Mouse (Mus musculus) midbrain, embryonic 12.5 days (tissue): Measurements from ENCODE around the gene Twistnb. TPM values are rescaled to one million over a fixed set of nuclear protein-coding genes. Genes with fewer than 3 reads are reported as not detected.

Experiments used
- ATAC-seq: fragments of 200-750 bp; cut with Nextera tagmentation; 2 replicates; pipeline ENCODE4 v1.8.0; 2017; ENCODE audit warnings: low read depth, moderate TSS enrichment, moderate library complexity; ENCODE audit not compliant: low FRiP score
- H3K27ac ChIP-seq: fragments of 300-500 bp; sonication (generic); replicated peaks from 2 replicates; pipeline ENCODE4 v1.5.1; 2016; ENCODE audit warnings: mild to moderate bottlenecking
- H3K27me3 ChIP-seq: fragments of 300-500 bp; sonication (generic); 2 replicates; pipeline ENCODE4 v1.6.1; 2016; ENCODE audit warnings: mild to moderate bottlenecking
- H3K36me3 ChIP-seq: fragments of 300-500 bp; sonication (generic); 2 replicates; pipeline ENCODE4 v1.6.1; 2016
- H3K4me1 ChIP-seq: fragments of 300-500 bp; sonication (generic); 2 replicates; pipeline ENCODE4 v1.6.1; 2016
- H3K4me2 ChIP-seq: fragments of 300-500 bp; sonication (generic); replicated peaks from 2 replicates; pipeline ENCODE4 v1.6.1; 2016; ENCODE audit warnings: mild to moderate bottlenecking, moderate library complexity
- H3K4me3 ChIP-seq: fragments of 300-500 bp; sonication (generic); 2 replicates; pipeline ENCODE4 v1.5.1; 2016; ENCODE audit warnings: mild to moderate bottlenecking
- H3K9ac ChIP-seq: fragments of 300-500 bp; sonication (generic); replicated peaks from 2 replicates; pipeline ENCODE4 v1.6.1; 2016; ENCODE audit warnings: mild to moderate bottlenecking, moderate library complexity
- H3K9me3 ChIP-seq: fragments of 300-500 bp; sonication (generic); 2 replicates; pipeline ENCODE4 v1.6.1; 2016; ENCODE audit warnings: mild to moderate bottlenecking
- WGBS: fragments of 180-500 bp; shearing (Covaris S2); methylation state at CpG from one replicate; pipeline ENCODE4 v1.1.7; 2016; 5-methylcytosine and 5-hydroxymethylcytosine counted together
- polyA plus RNA-seq: library from polyadenylated mRNA; unstranded; fragments of >200 nt; fragmentation: Nextera tagmentation; extraction: Ambion mirVana; gene quantifications from 2 replicates; pipeline ENCODE4 v1.2.1, GENCODE M21; 2016

Twistnb gene
- polyA plus RNA-seq = 52.2 and 56.9 TPM in 2 replicates

- WGBS = under 1% methylated on average over 63 of the region's 66 CpGs
- peak; percentile 96 for ATAC-seq
- Histone ChIP-seq H3K27ac (peak within 1 kb of the TSS; percentile 58), H3K9me3 (no peaks in the 10 kb centered on the region), H3K4me3 (peak within 1 kb of the TSS; percentile 81), H3K4me1 (peaks cover 6% of the 10 kb centered on the region), H3K4me2 (peak within 1 kb of the TSS; percentile 75), H3K27me3 (0 out of 2 replicates have a peak, but pooled peaks cover 3% of the 10 kb centered on the region), H3K9ac (peak within 1 kb of the TSS; percentile 71), H3K36me3 (no peaks in the 10 kb centered on the region)
Observed at GRCm38 (mm10) chr12:33429387-33430160, at the start of gene Twistnb. TSS of gene Twistnb (plus strand) at chr12:33429635.

GRCm38 (mm10) chr12:33388842-33389241 lies 40.6 kb upstream of the Twistnb start:
- Histone ChIP-seq H3K4me2 (no peak overlapping the region), H3K9me3 (no peaks in the 10 kb centered on the region), H3K36me3 (no peaks in the 10 kb centered on the region), H3K4me3 (no peak overlapping the region), H3K27me3 (0 out of 2 replicates have a peak, but pooled peaks cover 4% of the 10 kb centered on the region), H3K9ac (no peak overlapping the region), H3K4me1 (no peaks in the 10 kb centered on the region), H3K27ac (no peak overlapping the region)
- WGBS = 6% methylated on average over 5 of the region's 5 CpGs
- peak; percentile 81 for ATAC-seq

- WGBS = 79% methylated on average over 2 of the region's 2 CpGs
Observed at GRCm38 (mm10) chr12:33390844-33391560, 38.4 kb upstream of the Twistnb start.

GRCm38 (mm10) chr12:33394804-33395623 lies 34.4 kb upstream of the Twistnb start, which contains the start of gene Efcab10:
TSS of gene Efcab10 (plus strand) at chr12:33394854.
- WGBS = 12% methylated on average over 24 of the region's 24 CpGs
- H3K9me3 ChIP-seq = no peaks in the 10 kb centered on the region
- ATAC-seq = peak; percentile 81
- no peaks in the 10 kb centered on the region for H3K36me3 ChIP-seq
- peak within 1 kb of the TSS; percentile 56 for H3K4me2 ChIP-seq
- peaks cover 11% of the 10 kb centered on the region; the same call in 1 of the 2 replicates for H3K4me1 ChIP-seq
- peak within 1 kb of the TSS; percentile 35 for H3K9ac ChIP-seq
- H3K27ac ChIP-seq = peak within 1 kb of the TSS; percentile 47
- no peaks in the 10 kb centered on the region for H3K27me3 ChIP-seq
- H3K4me3 ChIP-seq = peak within 1 kb of the TSS; percentile 31

More at GRCm38 (mm10) chr12:33390844-33391560, 38.4 kb upstream of the Twistnb start:
- Histone ChIP-seq H3K36me3 (no peaks in the 10 kb centered on the region), H3K4me1 (peaks cover 11% of the 10 kb centered on the region; the same call in 1 of the 2 replicates), H3K4me2 (no peak overlapping the region), H3K27me3 (0 out of 2 replicates have a peak, but pooled peaks cover 2% of the 10 kb centered on the region), H3K4me3 (no peak overlapping the region), H3K9me3 (no peaks in the 10 kb centered on the region), H3K9ac (no peak overlapping the region), H3K27ac (no peak overlapping the region)
- ATAC-seq = no peak

GRCm38 (mm10) chr12:33403265-33403693 lies 26.2 kb upstream of the Twistnb start:
- no peak overlapping the region for H3K4me2 ChIP-seq
- no peak for ATAC-seq
- no peaks in the 10 kb centered on the region for H3K36me3 ChIP-seq
- peaks cover 7% of the 10 kb centered on the region; the same call in 1 of the 2 replicates for H3K4me1 ChIP-seq
- no peaks in the 10 kb centered on the region for H3K9me3 ChIP-seq
- H3K4me3 ChIP-seq = no peak overlapping the region
- no peak overlapping the region for H3K27ac ChIP-seq
- no peaks in the 10 kb centered on the region for H3K27me3 ChIP-seq
- no peak overlapping the region for H3K9ac ChIP-seq
- 69% methylated on average over 7 of the region's 7 CpGs for WGBS

GRCm38 (mm10) chr12:33404996-33405395 lies 24.4 kb upstream of the Twistnb start:
- Histone ChIP-seq H3K36me3 (no peaks in the 10 kb centered on the region), H3K4me1 (peaks cover 7% of the 10 kb centered on the region; the same call in 1 of the 2 replicates), H3K9me3 (no peaks in the 10 kb centered on the region), H3K27me3 (no peaks in the 10 kb centered on the region), H3K4me2 (peak overlapping the region; percentile 19; the same call in 1 of the 2 replicates), H3K9ac (no peak overlapping the region), H3K27ac (no peak overlapping the region), H3K4me3 (no peak overlapping the region)
- 0 out of 2 replicates have a peak, but pooled peaks have one; percentile 19 for ATAC-seq
- WGBS = 33% methylated on average over 5 of the region's 5 CpGs

GRCm38 (mm10) chr12:33405398-33406026 lies 23.9 kb upstream of the Twistnb start:
- peaks cover 7% of the 10 kb centered on the region; the same call in 1 of the 2 replicates for H3K4me1 ChIP-seq
- peak overlapping the region; percentile 19; the same call in 1 of the 2 replicates for H3K4me2 ChIP-seq
- no peak overlapping the region for H3K27ac ChIP-seq
- H3K4me3 ChIP-seq = no peak overlapping the region
- no peaks in the 10 kb centered on the region for H3K36me3 ChIP-seq
- no peak overlapping the region for H3K9ac ChIP-seq
- peak; percentile 58; the same call in 1 of the 2 replicates for ATAC-seq
- H3K27me3 ChIP-seq = no peaks in the 10 kb centered on the region
- WGBS = 43% methylated on average over 6 of the region's 6 CpGs
- no peaks in the 10 kb centered on the region for H3K9me3 ChIP-seq

- no peak for ATAC-seq
- Histone ChIP-seq H3K4me3 (no peak overlapping the region), H3K9ac (no peak overlapping the region), H3K36me3 (no peaks in the 10 kb centered on the region), H3K27me3 (peaks cover 1% of the 10 kb centered on the region; the same call in 1 of the 2 replicates), H3K4me1 (no peaks in the 10 kb centered on the region), H3K9me3 (no peaks in the 10 kb centered on the region), H3K4me2 (no peak overlapping the region), H3K27ac (no peak overlapping the region)
- 61% methylated on average over 6 of the region's 6 CpGs for WGBS
Observed at GRCm38 (mm10) chr12:33411580-33412151, 17.8 kb upstream of the Twistnb start.

GRCm38 (mm10) chr12:33424329-33424728 lies 5.1 kb upstream of the Twistnb start:
- no peaks in the 10 kb centered on the region for H3K4me1 ChIP-seq
- WGBS = 39% methylated on average over 3 of the region's 3 CpGs
- H3K27ac ChIP-seq = no peak overlapping the region
- ATAC-seq = no peak
- H3K4me3 ChIP-seq = no peak overlapping the region
- peaks cover 9% of the 10 kb centered on the region; the same call in 1 of the 2 replicates for H3K27me3 ChIP-seq
- no peaks in the 10 kb centered on the region for H3K36me3 ChIP-seq
- H3K4me2 ChIP-seq = no peak overlapping the region
- H3K9me3 ChIP-seq = no peaks in the 10 kb centered on the region
- no peak overlapping the region for H3K9ac ChIP-seq

GRCm38 (mm10) chr12:33427293-33427692 lies 2.1 kb upstream of the Twistnb start:
- Histone ChIP-seq H3K36me3 (no peaks in the 10 kb centered on the region), H3K27me3 (peaks cover 9% of the 10 kb centered on the region; the same call in 1 of the 2 replicates)

More at GRCm38 (mm10) chr12:33427293-33427692, 2.1 kb upstream of the Twistnb start:
- 37% methylated on average over 3 of the region's 3 CpGs for WGBS
- Histone ChIP-seq H3K4me3 (no peak overlapping the region), H3K27ac (no peak overlapping the region), H3K9me3 (no peaks in the 10 kb centered on the region), H3K9ac (no peak overlapping the region), H3K4me2 (no peak overlapping the region), H3K4me1 (peaks cover 6% of the 10 kb centered on the region)
- ATAC-seq = no peak
